Mouse (Mus musculus): Measurements from ENCODE around the gene 5031439G07Rik.

The 5031439G07Rik gene

Small RNA genes lying within 50 kb of the gene (microRNA-seq; reads per million reads assigned to microRNA genes)
- 46.5 to 92.1 reads per million in 2 experiments for gene Mir1249

Data from adrenal gland (tissue).